Comparison of ENCODE assay signal across 13 mouse cellular contexts in genomic region chr13:108453064-108453919, GRCm38 (mm10). TPM values are rescaled to one million over a fixed set of nuclear protein-coding genes. Genes with fewer than 3 reads are reported as not detected.
DNase-seq lines count a peak whose midpoint lies in the region; ATAC-seq lines count a peak whose summit lies in the region.
"Had no signal": no experiment of that assay in that cellular context is flagged by ENCODE, and none has a peak within 500 bp of the region (broad histone marks: within the 10 kb centered on the region; RNA-seq: fewer than 3 reads in every experiment).

No protein-coding gene starts in this region.

- H3K4me1 ChIP-seq in heart, embryonic 14.5 days (ENCODE audit: control insufficient read depth in 2 of 2, insufficient read depth in 2 of 2, low read length in 2 of 2): peaks cover 11 to 35% of the 10 kb centered on the region in 2 experiments
- H3K4me1 ChIP-seq in midbrain, embryonic 16.5 days (ENCODE audit: control insufficient read depth, insufficient read depth, low read length): no peaks in the 10 kb centered on the region

- no peak overlapping the region for H3K4me2 ChIP-seq in heart, embryonic 14.5 days (ENCODE audit: low read length)
- no peak overlapping the region for H3K4me2 ChIP-seq in midbrain, embryonic 16.5 days (ENCODE audit: low read length)
- H3K4me2 ChIP-seq: liver, embryonic 12.5 days had no signal

- no peak overlapping the region for H3K9ac ChIP-seq in heart, embryonic 14.5 days (ENCODE audit: low read length)
- H3K9ac ChIP-seq in midbrain, embryonic 16.5 days (ENCODE audit: low read depth, low read length): no peak overlapping the region
- H3K9ac ChIP-seq: liver, embryonic 12.5 days had no signal

- WGBS in heart, embryonic 14.5 days: 48% methylated on average over 6 of the region's 6 CpGs
- 76% methylated on average over 6 of the region's 6 CpGs for WGBS in midbrain, embryonic 16.5 days

- H3K36me3 ChIP-seq in heart, embryonic 14.5 days (ENCODE audit: control insufficient read depth, insufficient read depth, low read length): no peaks in the 10 kb centered on the region
- H3K36me3 ChIP-seq in midbrain, embryonic 16.5 days (ENCODE audit: control insufficient read depth, insufficient read depth, low read length): no peaks in the 10 kb centered on the region
- H3K36me3 ChIP-seq: liver, embryonic 12.5 days had no signal

- no peak overlapping the region for H3K4me3 ChIP-seq in heart, embryonic 14.5 days (ENCODE audit: control insufficient read depth in 1 of 2, insufficient read depth in 1 of 2, low read depth in 1 of 2, low read length in 2 of 2)
- H3K4me3 ChIP-seq in midbrain, embryonic 16.5 days (ENCODE audit: low read depth, low read length): no peak overlapping the region
- H3K4me3 ChIP-seq: liver, embryonic 12.5 days; megakaryocyte, embryonic 14.5 days had no signal

- H3K27ac ChIP-seq in heart, embryonic 14.5 days (replicated peaks in 1 of 2; ENCODE audit: control insufficient read depth in 1 of 2, insufficient read depth in 1 of 2, low read depth in 2 of 2, low read length in 2 of 2): peak overlapping the region; percentile 51 to 56
- H3K27ac ChIP-seq in midbrain, embryonic 16.5 days (ENCODE audit: low read length): no peak overlapping the region
- H3K27ac ChIP-seq: liver, embryonic 12.5 days had no signal

- H3K27me3 ChIP-seq in heart, embryonic 14.5 days (ENCODE audit: control insufficient read depth, insufficient read depth, low read length): no peaks in the 10 kb centered on the region
- no peaks in the 10 kb centered on the region for H3K27me3 ChIP-seq in midbrain, embryonic 16.5 days (ENCODE audit: control insufficient read depth, insufficient read depth, low read depth, low read length)
- H3K27me3 ChIP-seq: liver, embryonic 12.5 days had no signal

- ATAC-seq in heart, embryonic 14.5 days (ENCODE audit: insufficient number of reproducible peaks, insufficient read depth, low FRiP score, low read depth): peak; percentile 75
- no peak for ATAC-seq in midbrain, embryonic 16.5 days
- ATAC-seq: liver, embryonic 12.5 days had no signal

- H3K9me3 ChIP-seq in heart, embryonic 14.5 days (ENCODE audit: control insufficient read depth, low read length): no peaks in the 10 kb centered on the region
- no peaks in the 10 kb centered on the region for H3K9me3 ChIP-seq in midbrain, embryonic 16.5 days (replicated peaks; ENCODE audit: control insufficient read depth, low read length, poor library complexity, severe bottlenecking)
- H3K9me3 ChIP-seq: liver, embryonic 12.5 days; megakaryocyte, embryonic 14.5 days had no signal

- peak; percentile 60 for DNase-seq in 3T3-L1 (ENCODE audit: low read depth, low spot score)
- peak; percentile 90 for DNase-seq in 416B (ENCODE audit: low read depth)
- peak; percentile 32 to 64 for DNase-seq in kidney, postnatal 25 days
- DNase-seq in ovary, postnatal 14 days (ENCODE audit: low spot score): no peak
- DNase-seq in retina, postnatal 1 day: no peak
- DNase-seq: cerebellum, postnatal 14 days; gastrocnemius, postnatal 25 days; right cerebral cortex, postnatal 25 days; thymus, postnatal 14 days had no signal

RNA-seq across cellular contexts. Expression of gene Pde4d, which starts 3.5 kb away (rescaled TPM):
- polyA plus RNA-seq in heart, embryonic 14.5 days (2014; fragmentation: Nextera tagmentation; extraction: Ambion mirVana): 29.2 and 29.9 TPM in 2 replicates
- 21.8 and 22.6 TPM in 2 replicates for polyA plus RNA-seq in midbrain, embryonic 16.5 days (2015; fragmentation: Nextera tagmentation; extraction: Ambion mirVana)

Comparison
In these comparisons a context has a peak if more than half of its experiments do, and no peak if none do; other contexts are left out.
1. DNase-seq: peak in 3T3-L1 (single experiment), 416B (single experiment) and kidney, postnatal 25 days (2 of 2); none in ovary, postnatal 14 days (single experiment) and retina, postnatal 1 day (single experiment).